In genomic region chr19:14162773-14163172, GRCm38 (mm10) we compare ENCODE assay signal across 14 mouse cellular contexts.
"Had no signal": no experiment of that assay in that cellular context is flagged by ENCODE, and none has a peak within 500 bp of the region (broad histone marks: within the 10 kb centered on the region; RNA-seq: fewer than 3 reads in every experiment).

No protein-coding gene starts in this region.

- H3K27me3 ChIP-seq: liver, embryonic 13.5 days; neural tube, embryonic 12.5 days; stomach, embryonic 15.5 days had no signal

- H3K9ac ChIP-seq: liver, embryonic 13.5 days; midbrain, embryonic 13.5 days; neural tube, embryonic 12.5 days; stomach, embryonic 15.5 days had no signal

- H3K4me2 ChIP-seq: liver, embryonic 13.5 days; midbrain, embryonic 13.5 days; neural tube, embryonic 12.5 days; stomach, embryonic 15.5 days had no signal

- H3K9me3 ChIP-seq: liver, embryonic 13.5 days; midbrain, embryonic 13.5 days; neural tube, embryonic 12.5 days; stomach, embryonic 15.5 days had no signal

- H3K27ac ChIP-seq: left cerebral cortex, adult 2 months; liver, embryonic 13.5 days; midbrain, embryonic 13.5 days; neural tube, embryonic 12.5 days; stomach, embryonic 15.5 days had no signal

- DNase-seq: layer of hippocampus, postnatal 36 days; liver, embryonic 13.5 days; lung, adult 2 months; lung, postnatal 14 days; lung, postnatal 4 days; retina, postnatal 1 day; right cerebral cortex, postnatal 25 days; spleen, adult 18-20 months; thymus, postnatal 36 days had no signal

- H3K4me3 ChIP-seq: left cerebral cortex, adult 2 months; liver, embryonic 13.5 days; midbrain, embryonic 13.5 days; neural tube, embryonic 12.5 days; stomach, embryonic 15.5 days had no signal

- H3K4me1 ChIP-seq: liver, embryonic 13.5 days; neural tube, embryonic 12.5 days had no signal

- ATAC-seq: intestine, postnatal 0 days; midbrain, embryonic 13.5 days had no signal

- H3K36me3 ChIP-seq: liver, embryonic 13.5 days; midbrain, embryonic 13.5 days; neural tube, embryonic 12.5 days; stomach, embryonic 15.5 days had no signal
